Mouse (Mus musculus) testis, adult 2 months (tissue): Measurements from ENCODE around the gene Otub1. TPM values are rescaled to one million over a fixed set of nuclear protein-coding genes. Genes with fewer than 3 reads are reported as not detected.

ENCODE experiments used
- H3K27ac ChIP-seq: fragments of 200-500 bp; 2 replicates; pipeline ENCODE4 v1.5.1; 2012; ENCODE audit warnings: low read depth, low read length; ENCODE audit not compliant: control insufficient read depth, insufficient read depth
- H3K27me3 ChIP-seq: fragments of 200-500 bp; 2 replicates; pipeline ENCODE4 v1.6.1; 2012; ENCODE audit warnings: mild to moderate bottlenecking, low read length, moderate library complexity; ENCODE audit not compliant: control insufficient read depth, insufficient read depth
- H3K36me3 ChIP-seq: fragments of 200-500 bp; 2 replicates; pipeline ENCODE4 v1.6.1; 2012; ENCODE audit warnings: mild to moderate bottlenecking, low read length; ENCODE audit not compliant: control insufficient read depth, insufficient read depth
- H3K4me1 ChIP-seq: fragments of 200-500 bp; 2 replicates; pipeline ENCODE4 v1.6.1; 2012; ENCODE audit warnings: low read length; ENCODE audit not compliant: control insufficient read depth, insufficient read depth
- H3K4me3 ChIP-seq: fragments of 200-500 bp; 2 replicates; pipeline ENCODE4 v1.5.1; 2012; ENCODE audit warnings: low read depth, mild to moderate bottlenecking, low read length, moderate library complexity, mixed read lengths; ENCODE audit not compliant: control insufficient read depth
- CTCF ChIP-seq: fragments of 200-500 bp; IDR thresholded peaks from 2 replicates; pipeline ENCODE4 v1.5.1; 2012; ENCODE audit warnings: low read depth, mild to moderate bottlenecking, inconsistent platforms, low read length, moderate library complexity; ENCODE audit not compliant: control insufficient read depth, insufficient read depth, insufficient replicate concordance
- POLR2A ChIP-seq: fragments of 200-500 bp; IDR thresholded peaks from 2 replicates; pipeline ENCODE4 v1.6.1; 2012; ENCODE audit warnings: low read depth, mild to moderate bottlenecking, inconsistent platforms, low read length, moderate library complexity; ENCODE audit not compliant: control insufficient read depth
- polyA plus RNA-seq: library from polyadenylated mRNA; depleted of rRNA; stranded (reverse); fragments of >200 nt; gene quantifications from 2 replicates; pipeline ENCODE4 v1.2.3, GENCODE M21; 2012; rRNA removed

Otub1 gene
- polyA plus RNA-seq, 1 experiment, result 49.4 TPM

- H3K4me1 ChIP-seq, result peaks cover 15% of the 10 kb centered on the region
- H3K4me3 ChIP-seq, result no peak overlapping the region
- no peaks in the 10 kb centered on the region for H3K27me3 ChIP-seq
- TF ChIP-seq POLR2A, result no peak
- no peak for TF ChIP-seq CTCF
- no peak overlapping the region for H3K27ac ChIP-seq
- no peaks in the 10 kb centered on the region for H3K36me3 ChIP-seq
Measured at GRCm38 (mm10) chr19:7153232-7153631, 52.9 kb downstream of the Otub1 start.

DNA sequence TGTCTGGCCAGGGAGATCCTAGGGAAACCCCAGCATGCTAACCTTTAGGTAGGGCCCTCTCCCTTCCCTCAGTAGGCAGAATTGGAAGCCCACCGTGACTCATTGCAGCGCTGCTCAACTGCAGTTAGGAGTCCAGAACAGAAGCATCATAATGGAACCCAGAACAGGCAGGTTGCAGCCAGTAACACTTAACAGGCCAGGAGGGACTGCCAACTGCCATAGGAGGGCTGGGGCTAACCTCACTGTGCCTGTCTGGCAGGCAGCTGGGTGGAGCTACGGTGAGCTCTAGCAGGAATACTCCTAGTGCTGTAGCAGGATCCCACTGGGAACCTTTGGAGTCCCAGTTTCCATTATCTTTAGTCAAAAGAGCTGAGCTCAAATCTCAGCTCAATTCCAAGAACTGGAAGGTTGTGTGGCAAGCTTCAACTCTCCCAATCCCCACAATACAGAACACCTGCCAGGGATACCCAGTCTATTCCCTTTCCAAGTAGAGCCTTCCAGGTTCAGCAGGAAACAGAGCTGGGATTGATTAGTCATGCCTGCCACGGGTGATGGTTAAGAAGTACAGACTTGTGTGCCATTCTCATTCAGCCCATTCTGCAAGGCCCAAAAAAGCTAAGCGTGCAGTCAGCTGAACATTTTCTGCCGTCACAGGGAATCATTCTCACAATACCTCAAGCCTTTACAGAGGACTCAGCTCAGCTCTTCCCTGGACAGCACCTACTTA, 54.0 kb downstream of the Otub1 start:
- H3K4me3 ChIP-seq, result no peak overlapping the region
- TF ChIP-seq POLR2A (no peak), CTCF (no peak)
- H3K36me3 ChIP-seq, result no peaks in the 10 kb centered on the region
- H3K4me1 ChIP-seq, result peaks cover 15% of the 10 kb centered on the region
- H3K27ac ChIP-seq, result no peak overlapping the region
- no peaks in the 10 kb centered on the region for H3K27me3 ChIP-seq

DNA sequence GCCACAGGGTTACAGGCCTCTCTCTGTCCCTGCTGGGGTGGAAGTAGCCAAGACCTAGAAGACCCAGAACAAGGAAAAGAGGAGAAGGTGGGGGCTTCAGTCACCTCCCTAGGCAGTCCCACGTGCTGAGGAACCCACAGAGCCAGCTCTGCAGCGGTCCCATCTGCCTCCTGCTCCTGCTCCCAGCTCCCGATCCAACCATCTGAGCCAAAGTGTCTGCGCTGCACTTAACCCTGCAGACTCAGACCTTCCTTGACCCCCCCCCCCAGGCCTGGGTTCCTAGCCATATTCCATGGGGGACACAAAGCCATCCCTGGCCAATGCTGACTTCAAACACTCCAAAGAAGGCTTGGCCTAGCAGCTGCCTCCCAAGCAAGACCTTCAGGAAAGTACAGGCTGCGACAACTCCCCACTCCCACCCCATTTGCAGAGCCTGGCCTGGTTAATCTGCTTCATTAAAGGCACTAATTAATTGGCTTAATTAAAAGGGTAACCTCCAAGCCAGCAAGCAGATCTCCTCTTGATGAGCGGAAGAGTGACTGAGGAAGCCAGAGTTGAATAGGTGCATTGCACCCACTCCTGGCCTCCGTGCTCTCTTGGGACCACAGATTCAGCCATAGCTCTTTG, 54.7 kb downstream of the Otub1 start:
- H3K27me3 ChIP-seq, result no peaks in the 10 kb centered on the region

DNA sequence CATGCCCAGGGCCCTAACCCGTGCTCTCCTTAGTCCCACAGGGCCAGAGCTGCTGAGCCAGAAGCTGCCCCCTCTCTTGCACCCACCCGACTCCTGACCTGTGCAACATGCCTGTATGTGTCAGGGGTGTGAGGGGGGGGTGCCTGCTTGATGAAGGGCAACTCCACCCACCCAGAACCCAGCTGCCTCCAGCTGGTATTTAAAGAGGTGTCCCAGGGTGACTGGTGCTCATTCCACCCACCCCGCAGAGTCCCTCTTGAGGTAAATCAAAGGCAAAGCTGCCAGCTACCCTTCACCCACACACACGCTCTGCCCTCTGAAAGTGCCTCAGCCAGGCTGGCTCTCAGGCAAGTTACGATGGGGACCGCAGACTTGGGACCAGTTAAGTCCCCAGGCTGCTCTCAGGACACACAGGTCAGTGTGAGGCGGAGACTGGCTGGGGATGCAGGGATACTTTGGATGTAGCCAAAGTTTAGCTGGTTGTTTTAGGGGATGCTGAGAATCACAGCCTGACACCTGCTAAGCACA, 56.9 kb downstream of the Otub1 start:
- Histone ChIP-seq H3K4me3 (no peak overlapping the region), H3K36me3 (no peaks in the 10 kb centered on the region), H3K4me1 (peaks cover 16% of the 10 kb centered on the region), H3K27ac (no peak overlapping the region), H3K27me3 (no peaks in the 10 kb centered on the region)
- TF ChIP-seq POLR2A, result no peak
- no peak for TF ChIP-seq CTCF

More for the DNA sequence above, 54.7 kb downstream of the Otub1 start:
- Histone ChIP-seq H3K4me3 (no peak overlapping the region), H3K36me3 (no peaks in the 10 kb centered on the region), H3K4me1 (peaks cover 15% of the 10 kb centered on the region), H3K27ac (no peak overlapping the region)
- TF ChIP-seq POLR2A (no peak), CTCF (no peak)

DNA sequence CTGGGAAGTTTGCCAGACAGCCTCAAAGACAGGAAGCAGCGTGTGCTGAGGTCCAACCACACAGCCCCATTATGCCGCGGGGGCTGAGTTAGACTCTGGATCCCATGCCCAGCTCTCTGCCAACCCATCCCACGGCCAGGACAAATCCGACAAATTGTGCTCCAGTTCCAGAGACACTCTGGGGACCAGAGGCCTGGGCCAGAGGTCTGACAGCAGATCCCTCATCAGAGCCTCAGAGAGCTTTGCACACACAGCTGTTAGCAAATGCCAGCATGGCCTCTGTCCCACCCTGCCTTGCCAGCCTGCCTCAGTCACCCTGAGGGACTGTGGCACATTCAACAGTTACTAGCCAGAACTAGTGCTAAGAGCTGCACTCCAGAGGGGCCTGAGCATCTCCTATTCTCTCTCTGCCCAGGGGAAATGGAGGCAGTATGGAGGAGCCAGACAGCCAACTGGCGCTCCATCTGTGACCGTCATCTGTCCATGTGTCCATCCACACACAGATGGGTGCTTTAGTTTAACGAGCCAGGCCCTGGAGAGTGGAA, 57.5 kb downstream of the Otub1 start:
- TF ChIP-seq POLR2A, result no peak
- no peak for TF ChIP-seq CTCF
- Histone ChIP-seq H3K36me3 (no peaks in the 10 kb centered on the region), H3K27me3 (no peaks in the 10 kb centered on the region), H3K4me3 (no peak overlapping the region), H3K4me1 (peaks cover 20% of the 10 kb centered on the region), H3K27ac (no peak overlapping the region)

Other genes starting within 250 kb of the Otub1 start
- 139 and 154 TPM in 2 replicates for gene Ppp1r14b, start 231.3 kb downstream of the Otub1 start, polyA plus RNA-seq
- 13.9 and 14.6 TPM in 2 replicates for gene Plcb3, start 229.8 kb downstream of the Otub1 start, polyA plus RNA-seq
- 28.3 and 29.1 TPM in 2 replicates for gene Fkbp2, start 225.8 kb downstream of the Otub1 start, polyA plus RNA-seq
- gene Vegfb, start 218.7 kb downstream of the Otub1 start, polyA plus RNA-seq, result 7.5 and 8.4 TPM in 2 replicates
- 109 and 123 TPM in 2 replicates for gene Dnajc4, start 213.7 kb downstream of the Otub1 start, polyA plus RNA-seq
- 8.6 and 10.0 TPM in 2 replicates for gene Nudt22, start 210.2 kb downstream of the Otub1 start, polyA plus RNA-seq
- 6.6 and 6.7 TPM in 2 replicates for gene Trpt1, start 210.2 kb downstream of the Otub1 start, polyA plus RNA-seq
- gene Fermt3, start 186.8 kb downstream of the Otub1 start, polyA plus RNA-seq, result 1.3 and 1.4 TPM in 2 replicates
- 53.1 and 54.5 TPM in 2 replicates for gene Stip1, start 166.3 kb downstream of the Otub1 start, polyA plus RNA-seq
- gene Macrod1, start 149.5 kb downstream of the Otub1 start, polyA plus RNA-seq, result 39.2 and 47.3 TPM in 2 replicates
- gene Flrt1, start 100.6 kb downstream of the Otub1 start, polyA plus RNA-seq, result 2.3 and 3.1 TPM in 2 replicates
- 117 and 148 TPM in 2 replicates for gene Cox8a, start 11.3 kb upstream of the Otub1 start, polyA plus RNA-seq
- 61.5 and 69.3 TPM in 2 replicates for gene Naa40, start 34.9 kb upstream of the Otub1 start, polyA plus RNA-seq
- gene Rcor2, start 61.0 kb upstream of the Otub1 start, polyA plus RNA-seq, result 3.6 and 4.1 TPM in 2 replicates
- gene Mark2, start 135.5 kb upstream of the Otub1 start, polyA plus RNA-seq, result 108 and 117 TPM in 2 replicates
- gene Spindoc, start 176.7 kb upstream of the Otub1 start, polyA plus RNA-seq, result 63.6 and 70.6 TPM in 2 replicates
- 1.9 and 2.4 TPM in 2 replicates for gene 2700081O15Rik, start 211.3 kb upstream of the Otub1 start, polyA plus RNA-seq